Mouse (Mus musculus): Measurements from ENCODE around the gene Gm49333. TPM values are rescaled to one million over a fixed set of nuclear protein-coding genes. Genes with fewer than 3 reads are reported as not detected.

The Gm49333 gene
- total and polyA plus RNA-seq, 3 experiments = not detected

- TF ChIP-seq NRF1 (IDR thresholded peaks at IDR 0.05; ENCODE audit: insufficient read depth, low read depth, low read length, poor library complexity, severe bottlenecking) = no peak
- TF ChIP-seq ZMIZ1 (IDR thresholded peaks at IDR 0.05; ENCODE audit: low read depth, low read length) = no peak
- no peak for TF ChIP-seq ZC3H11A (IDR thresholded peaks at IDR 0.05; ENCODE audit: low read depth, low read length)
- no peak for TF ChIP-seq ZNF384 (IDR thresholded peaks at IDR 0.05; ENCODE audit: low read depth, low read length)
These were observed 62.4 kb downstream of the Gm49333 start (continued) for GRCm38 (mm10) chr16:20673706-20674303.

- Histone ChIP-seq H3K27ac (ENCODE audit: control insufficient read depth, low read depth, low read length) (no peak overlapping the region), H3K9ac (ENCODE audit: control insufficient read depth, low read depth, low read length, poor library complexity, severe bottlenecking) (peak overlapping the region; percentile 99), H3K27me3 (ENCODE audit: control insufficient read depth in 1 of 2, insufficient read depth in 2 of 2, low read length in 2 of 2) (no peaks in the 10 kb centered on the region), H3K36me3 (ENCODE audit: control insufficient read depth in 1 of 2, insufficient read depth in 2 of 2, low read length in 2 of 2) (peaks cover 39 to 47% of the 10 kb centered on the region in 2 experiments), H3K4me1 (ENCODE audit: control insufficient read depth in 1 of 2, insufficient read depth in 2 of 2, low read length in 2 of 2) (peaks cover 11 to 35% of the 10 kb centered on the region in 2 experiments), H3K4me3 (ENCODE audit: control insufficient read depth in 1 of 2, insufficient read depth in 1 of 2, low read depth in 2 of 2, low read length in 2 of 2) (no peak overlapping the region), H3K79me2 (ENCODE audit: control insufficient read depth, insufficient read depth, low read length, poor library complexity) (peaks cover 64% of the 10 kb centered on the region), H3K9me3 (replicated peaks; ENCODE audit: insufficient read depth, low read length) (no peaks in the 10 kb centered on the region)
- TF ChIP-seq CTCF (IDR thresholded peaks at IDR 0.05 in 2 of 3, conservative IDR thresholded peaks at IDR 0.05 in 1 of 3; ENCODE audit: control insufficient read depth in 1 of 3, insufficient read depth in 1 of 3, low read depth in 2 of 3, low read length in 3 of 3, poor library complexity in 1 of 3, severe bottlenecking in 1 of 3) = no peak
- TF ChIP-seq NELFE (IDR thresholded peaks at IDR 0.05; ENCODE audit: low read depth, low read length) = no peak
- TF ChIP-seq MEF2A (IDR thresholded peaks at IDR 0.05; ENCODE audit: extremely low read depth, insufficient replicate concordance, low read depth, low read length, poor library complexity, severe bottlenecking) = no peak
- TF ChIP-seq ZC3H11A (IDR thresholded peaks at IDR 0.05; ENCODE audit: low read depth, low read length) = no peak
- no peak for TF ChIP-seq BHLHE40 (IDR thresholded peaks at IDR 0.05; ENCODE audit: borderline replicate concordance, low read depth, low read length)
- TF ChIP-seq POLR2AphosphoS2 (IDR thresholded peaks at IDR 0.05; ENCODE audit: low read length) = no peak
- TF ChIP-seq NRF1 (IDR thresholded peaks at IDR 0.05; ENCODE audit: insufficient read depth, low read depth, low read length, poor library complexity, severe bottlenecking) = no peak
- no peak for TF ChIP-seq MAZ (IDR thresholded peaks at IDR 0.05; ENCODE audit: low read depth, low read length)
- DNase-seq (ENCODE audit: low read depth, low spot score) = no peak
These were observed 63.8 kb downstream of the Gm49333 start for GRCm38 (mm10) chr16:20675213-20675612.

DNA sequence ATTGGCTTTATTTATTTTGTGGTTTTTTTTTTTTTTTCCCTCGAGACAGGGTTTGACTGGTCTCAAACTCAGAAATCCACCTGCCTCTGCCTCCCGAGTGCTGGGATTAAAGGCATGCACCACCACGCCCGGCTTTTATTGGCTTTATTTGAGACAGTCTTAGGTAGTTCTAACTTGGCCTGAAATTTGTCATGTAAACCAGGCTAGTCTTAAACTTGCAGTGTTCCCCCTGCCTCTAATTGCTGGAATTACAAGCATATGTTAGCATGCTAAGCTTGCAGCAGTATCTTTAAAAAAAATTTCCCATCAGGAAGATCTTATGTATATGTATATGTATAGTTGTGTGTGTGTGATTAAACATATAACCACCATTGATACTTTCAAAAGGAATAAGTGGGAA lies 65.3 kb downstream of the Gm49333 start:
- peaks cover 64% of the 10 kb centered on the region for H3K79me2 ChIP-seq (ENCODE audit: control insufficient read depth, insufficient read depth, low read length, poor library complexity)
- no peaks in the 10 kb centered on the region for H3K27me3 ChIP-seq (ENCODE audit: control insufficient read depth in 1 of 2, insufficient read depth in 2 of 2, low read length in 2 of 2)
- no peak overlapping the region for H3K9ac ChIP-seq (ENCODE audit: control insufficient read depth, low read depth, low read length, poor library complexity, severe bottlenecking)
- DNase-seq (ENCODE audit: low read depth, low spot score) = peak; percentile 55
- peaks cover 11 to 35% of the 10 kb centered on the region in 2 experiments for H3K4me1 ChIP-seq (ENCODE audit: control insufficient read depth in 1 of 2, insufficient read depth in 2 of 2, low read length in 2 of 2)
- H3K36me3 ChIP-seq (ENCODE audit: control insufficient read depth in 1 of 2, insufficient read depth in 2 of 2, low read length in 2 of 2) = peaks cover 44 to 50% of the 10 kb centered on the region in 2 experiments
- H3K4me3 ChIP-seq (ENCODE audit: control insufficient read depth in 1 of 2, insufficient read depth in 1 of 2, low read depth in 2 of 2, low read length in 2 of 2) = no peak overlapping the region
- no peak overlapping the region for H3K27ac ChIP-seq (ENCODE audit: control insufficient read depth, low read depth, low read length)
- TF ChIP-seq CTCF (IDR thresholded peaks at IDR 0.05 in 2 of 3, conservative IDR thresholded peaks at IDR 0.05 in 1 of 3; ENCODE audit: control insufficient read depth in 1 of 3, insufficient read depth in 1 of 3, low read depth in 2 of 3, low read length in 3 of 3, poor library complexity in 1 of 3, severe bottlenecking in 1 of 3) = peak in 1 of 3 experiments; percentile 4; a peak in 1 of 6 replicates
- TF ChIP-seq RAD21 (IDR thresholded peaks at IDR 0.05; ENCODE audit: low read depth, low read length) = no peak
- H3K9me3 ChIP-seq (replicated peaks; ENCODE audit: insufficient read depth, low read length) = no peaks in the 10 kb centered on the region

All from MEL (cell line).